Mouse (Mus musculus) C2C12 (cell line): ENCODE results near the gene Slc25a41. TPM values are rescaled to one million over a fixed set of nuclear protein-coding genes. Genes with fewer than 3 reads are reported as not detected.

Experiments
- H3K27me3 ChIP-seq: one replicate; pipeline ENCODE4 v1.6.1; 2011; ENCODE audit not compliant: control insufficient read depth, insufficient read depth, insufficient read length
- H3K36me3 ChIP-seq: one replicate; pipeline ENCODE4 v1.6.1; 2011; ENCODE audit not compliant: control insufficient read depth, insufficient read depth
- H3K4me3 ChIP-seq: one replicate; pipeline ENCODE4 v1.5.1; 2011; ENCODE audit warnings: mild to moderate bottlenecking, control low read depth; ENCODE audit not compliant: poor library complexity, insufficient read depth, severe bottlenecking
- H3K79me2 ChIP-seq: one replicate; pipeline ENCODE4 v1.6.1; 2011; ENCODE audit not compliant: control insufficient read depth, insufficient read depth
- H3K79me3 ChIP-seq: one replicate; pipeline ENCODE4 v1.6.1; 2011; ENCODE audit warnings: low read depth, control low read depth
- H3ac ChIP-seq: one replicate; pipeline ENCODE3; 2011; ENCODE audit warnings: low read depth; ENCODE audit not compliant: control insufficient read depth, insufficient read length
- CEBPB ChIP-seq: IDR thresholded peaks from one replicate; pipeline ENCODE4 v1.6.1; 2011; ENCODE audit warnings: low read depth, mild to moderate bottlenecking, control low read depth, moderate library complexity
- CTCF ChIP-seq: IDR thresholded peaks from one replicate; pipeline ENCODE4 v1.5.1; 2011; ENCODE audit not compliant: control insufficient read depth, insufficient read depth, insufficient read length
- FOSL1 ChIP-seq: IDR thresholded peaks from one replicate; pipeline ENCODE4 v1.8.0; 2011; ENCODE audit warnings: mild to moderate bottlenecking, low read length; ENCODE audit not compliant: poor library complexity, insufficient read depth, severe bottlenecking
- MAX ChIP-seq: IDR thresholded peaks from one replicate; pipeline ENCODE4 v1.6.1; 2011; ENCODE audit warnings: mild to moderate bottlenecking, control low read depth
- MYOD1 ChIP-seq: IDR thresholded peaks from one replicate; pipeline ENCODE4 v1.6.1; 2011; ENCODE audit warnings: low read depth; ENCODE audit not compliant: control insufficient read depth, insufficient read length
- MYOG ChIP-seq: IDR thresholded peaks from one replicate; pipeline ENCODE4 v1.6.1; 2011; ENCODE audit not compliant: control insufficient read depth, insufficient read length; ENCODE audit errors: extremely low read depth
- USF1 ChIP-seq: IDR thresholded peaks from one replicate; pipeline ENCODE4 v1.6.1; 2011; ENCODE audit warnings: low read depth, mild to moderate bottlenecking, control low read depth, moderate library complexity
- long read RNA-seq, 2 experiments: library from polyadenylated mRNA; unstranded; transcript quantifications; one replicate each; pipeline ENCODE4 v2.0.0; 2019 to 2020
- polyA plus RNA-seq: library from polyadenylated mRNA; unstranded; fragments of >200 nt; fragmentation: generic; extraction: Trizol; gene quantifications from one replicate; pipeline ENCODE4 v1.2.1, GENCODE M21; 2012; ENCODE audit warnings: missing spikeins

Gene Slc25a41
- not detected for polyA plus RNA-seq
- long read RNA-seq, experiment 1, result 0 reads
- long read RNA-seq, experiment 2, result 0 reads

- Histone ChIP-seq H3K79me2 (no peaks in the 10 kb centered on the region), H3K4me3 (no peak within 1 kb of the TSS), H3ac (no peak within 1 kb of the TSS), H3K79me3 (no peaks in the 10 kb centered on the region), H3K36me3 (no peaks in the 10 kb centered on the region), H3K27me3 (peaks cover 35% of the 10 kb centered on the region)
- TF ChIP-seq FOSL1 (no peak), MYOG (no peak), MAX (no peak), USF1 (no peak), MYOD1 (no peak), CTCF (no peak), CEBPB (no peak)
Measured at GRCm38 (mm10) chr17:57041554-57041953, at the start of gene Slc25a41. Gene Slc25a41 (minus strand): TSS chr17:57041654.

- H3K4me3 ChIP-seq, result no peak within 1 kb of the TSS
- TF ChIP-seq CTCF (no peak), CEBPB (no peak), MYOG (no peak)
- no peak within 1 kb of the TSS for H3ac ChIP-seq
- no peaks in the 10 kb centered on the region for H3K79me2 ChIP-seq
- H3K27me3 ChIP-seq, result peaks cover 43% of the 10 kb centered on the region
- no peaks in the 10 kb centered on the region for H3K36me3 ChIP-seq
- H3K79me3 ChIP-seq, result no peaks in the 10 kb centered on the region
Measured at GRCm38 (mm10) chr17:57087049-57087832, 45.8 kb upstream of the Slc25a41 start, which contains the start of gene Tubb4a. Gene Tubb4a (minus strand): TSS chr17:57087782.

GRCm38 (mm10) chr17:57085970-57086757, 44.7 kb upstream of the Slc25a41 start:
- peaks cover 49% of the 10 kb centered on the region for H3K27me3 ChIP-seq

DNA sequence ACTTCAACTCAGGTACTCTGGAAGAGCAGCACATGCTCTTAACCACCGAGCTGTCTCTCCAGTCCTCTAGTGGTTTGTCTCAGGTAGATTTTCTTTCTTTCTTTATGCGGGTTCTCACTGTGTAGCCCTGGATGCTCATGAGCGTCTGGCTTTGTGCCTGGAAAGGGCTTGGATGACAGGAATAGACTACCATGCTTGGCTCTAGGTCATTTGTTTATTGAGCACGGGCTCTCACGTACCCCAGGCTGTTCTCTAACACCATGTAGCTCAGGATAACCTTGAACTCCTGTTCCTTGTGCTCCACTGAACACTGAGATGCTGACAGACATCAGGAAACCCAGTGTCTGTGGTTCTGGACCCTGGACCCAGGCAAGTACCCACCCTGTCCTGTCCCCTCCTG, 41.0 kb upstream of the Slc25a41 start:
- TF ChIP-seq MYOD1 (no peak), CTCF (no peak), MAX (no peak), CEBPB (no peak), MYOG (no peak), FOSL1 (no peak), USF1 (no peak)
- no peak overlapping the region for H3ac ChIP-seq
- H3K79me2 ChIP-seq, result no peaks in the 10 kb centered on the region
- H3K4me3 ChIP-seq, result no peak overlapping the region
- peaks cover 51% of the 10 kb centered on the region for H3K27me3 ChIP-seq
- H3K79me3 ChIP-seq, result no peaks in the 10 kb centered on the region
- H3K36me3 ChIP-seq, result no peaks in the 10 kb centered on the region

More at GRCm38 (mm10) chr17:57085970-57086757, 44.7 kb upstream of the Slc25a41 start:
- H3ac ChIP-seq, result no peak overlapping the region
- no peaks in the 10 kb centered on the region for H3K36me3 ChIP-seq
- no peak for TF ChIP-seq USF1
- no peak overlapping the region for H3K4me3 ChIP-seq
- no peaks in the 10 kb centered on the region for H3K79me2 ChIP-seq
- H3K79me3 ChIP-seq, result no peaks in the 10 kb centered on the region

DNA sequence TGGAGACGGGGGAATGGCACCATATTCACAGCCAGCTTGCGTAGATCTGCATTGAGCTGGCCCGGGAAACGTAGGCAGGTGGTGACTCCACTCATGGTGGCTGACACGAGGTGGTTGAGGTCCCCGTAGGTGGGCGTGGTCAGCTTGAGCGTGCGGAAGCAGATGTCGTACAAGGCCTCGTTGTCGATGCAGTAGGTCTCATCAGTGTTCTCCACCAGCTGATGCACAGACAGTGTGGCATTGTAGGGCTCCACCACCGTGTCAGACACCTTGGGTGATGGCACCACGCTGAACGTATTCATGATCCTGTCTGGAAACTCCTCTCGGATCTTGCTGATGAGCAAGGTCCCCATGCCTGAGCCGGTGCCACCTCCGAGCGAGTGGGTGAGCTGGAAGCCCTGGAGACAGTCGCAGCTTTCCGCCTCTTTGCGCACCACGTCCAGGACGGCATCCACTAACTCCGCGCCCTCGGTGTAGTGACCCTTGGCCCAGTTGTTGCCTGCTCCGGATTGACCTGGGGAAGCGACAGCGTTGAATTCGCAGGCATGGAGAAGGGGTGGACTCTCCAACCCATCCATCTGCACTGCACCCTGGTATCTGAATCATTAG, 39.9 kb upstream of the Slc25a41 start:
- Histone ChIP-seq H3K79me2 (no peaks in the 10 kb centered on the region), H3K36me3 (no peaks in the 10 kb centered on the region), H3ac (no peak overlapping the region), H3K27me3 (peaks cover 48% of the 10 kb centered on the region), H3K79me3 (no peaks in the 10 kb centered on the region), H3K4me3 (no peak overlapping the region)
- no peak for TF ChIP-seq CEBPB
- no peak for TF ChIP-seq CTCF
- TF ChIP-seq MYOG, result no peak
- no peak for TF ChIP-seq FOSL1
- TF ChIP-seq MYOD1, result no peak
- TF ChIP-seq USF1, result no peak
- TF ChIP-seq MAX, result no peak
